Mouse (Mus musculus) liver, embryonic 13.5 days (tissue): ENCODE measurements around the gene Slc7a14. TPM values are rescaled to one million over a fixed set of nuclear protein-coding genes. Genes with fewer than 3 reads are reported as not detected.

Experiments
- ATAC-seq: fragments of 200-750 bp; cut with Nextera tagmentation; 2 replicates; pipeline ENCODE4 v1.8.0; 2017; ENCODE audit warnings: low read depth, mild to moderate bottlenecking, moderate number of reproducible peaks, moderate library complexity
- DNase-seq: peaks from one replicate; pipeline ENCODE4 v3.0.0; 2022
- H3K27ac ChIP-seq: fragments of 300-500 bp; sonication (generic); 2 replicates; pipeline ENCODE4 v1.5.1; 2015; ENCODE audit warnings: moderate library complexity, mild to moderate bottlenecking, inconsistent platforms
- H3K27me3 ChIP-seq: fragments of 300-500 bp; sonication (generic); 2 replicates; pipeline ENCODE4 v1.6.1; 2015; ENCODE audit warnings: mild to moderate bottlenecking, inconsistent platforms
- H3K36me3 ChIP-seq: fragments of 300-500 bp; sonication (generic); 2 replicates; pipeline ENCODE4 v1.6.1; 2015; ENCODE audit warnings: mild to moderate bottlenecking, inconsistent platforms
- H3K4me1 ChIP-seq: fragments of 300-500 bp; sonication (generic); replicated peaks from 2 replicates; pipeline ENCODE4 v1.6.1; 2015; ENCODE audit warnings: inconsistent platforms
- H3K4me2 ChIP-seq: fragments of 300-500 bp; sonication (generic); 2 replicates; pipeline ENCODE4 v1.6.1; 2015; ENCODE audit warnings: inconsistent platforms, mild to moderate bottlenecking, moderate library complexity
- H3K4me3 ChIP-seq: fragments of 300-500 bp; sonication (generic); replicated peaks from 2 replicates; pipeline ENCODE4 v1.5.1; 2015; ENCODE audit warnings: mild to moderate bottlenecking, inconsistent platforms
- H3K9ac ChIP-seq: fragments of 300-500 bp; sonication (generic); 2 replicates; pipeline ENCODE4 v1.6.1; 2015; ENCODE audit warnings: mild to moderate bottlenecking, inconsistent platforms
- H3K9me3 ChIP-seq: fragments of 300-500 bp; sonication (generic); replicated peaks from 2 replicates; pipeline ENCODE4 v1.6.1; 2016; ENCODE audit warnings: inconsistent platforms
- whole genome bisulfite sequencing: fragments of 180-500 bp; shearing (Covaris S2); methylation state at CpG from one replicate; pipeline ENCODE4 v1.1.7; 2015; ENCODE audit not compliant: insufficient replicate concordance; 5-methylcytosine and 5-hydroxymethylcytosine counted together
- polyA plus RNA-seq: library from polyadenylated mRNA; unstranded; fragments of >200 nt; fragmentation: Nextera tagmentation; extraction: Ambion mirVana; gene quantifications from 2 replicates; pipeline ENCODE4 v1.2.1, GENCODE M21; 2015

The Slc7a14 gene
- polyA plus RNA-seq: 0.06 TPM in 2 replicates

- H3K27me3 ChIP-seq: peaks cover 32% of the 10 kb centered on the region
- no peak for ATAC-seq
- H3K4me1 ChIP-seq: no peaks in the 10 kb centered on the region
- no peak within 1 kb of the TSS for H3K27ac ChIP-seq
- no peak for DNase-seq
- H3K9me3 ChIP-seq: no peaks in the 10 kb centered on the region
- H3K36me3 ChIP-seq: no peaks in the 10 kb centered on the region
- H3K4me3 ChIP-seq: no peak within 1 kb of the TSS
- H3K4me2 ChIP-seq: no peak within 1 kb of the TSS
- H3K9ac ChIP-seq: no peak within 1 kb of the TSS
- 4% methylated on average over 30 of the region's 38 CpGs for WGBS
Measured at GRCm38 (mm10) chr3:31309934-31310787, at the start of gene Slc7a14. Gene Slc7a14, minus strand, starts transcription at chr3:31310378.

DNA sequence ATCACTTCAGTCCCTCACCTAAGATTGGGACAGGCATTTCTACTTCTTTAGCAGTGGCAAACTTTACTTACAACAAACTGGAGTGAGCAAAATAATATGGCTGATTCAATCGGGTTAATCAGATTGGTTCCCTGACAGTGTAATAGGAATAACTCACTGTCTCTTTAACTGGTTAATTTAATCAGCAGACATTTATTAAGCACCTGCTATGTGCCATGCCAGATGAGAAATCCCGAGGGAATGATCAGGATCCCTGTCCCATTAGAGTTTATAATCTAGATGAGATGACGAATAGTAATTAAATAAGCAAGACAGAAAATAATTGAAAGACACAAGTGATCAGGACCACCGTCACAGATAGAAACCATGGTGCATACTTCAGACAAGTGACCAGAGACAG lies 36.4 kb upstream of the Slc7a14 start:
- Histone ChIP-seq H3K9ac (no peak overlapping the region), H3K4me3 (no peak overlapping the region), H3K9me3 (no peaks in the 10 kb centered on the region), H3K36me3 (no peaks in the 10 kb centered on the region), H3K27ac (no peak overlapping the region), H3K4me1 (no peaks in the 10 kb centered on the region), H3K27me3 (no peaks in the 10 kb centered on the region), H3K4me2 (no peak overlapping the region)
- ATAC-seq (no peak), DNase-seq (no peak)
- 60% methylated on average over 4 of the region's 4 CpGs for WGBS

GRCm38 (mm10) chr3:31345766-31346165 lies 35.6 kb upstream of the Slc7a14 start:
- Histone ChIP-seq H3K4me2 (no peak overlapping the region), H3K9me3 (no peaks in the 10 kb centered on the region), H3K4me3 (no peak overlapping the region), H3K27me3 (no peaks in the 10 kb centered on the region), H3K4me1 (no peaks in the 10 kb centered on the region), H3K27ac (no peak overlapping the region), H3K9ac (no peak overlapping the region), H3K36me3 (no peaks in the 10 kb centered on the region)
- DNase-seq (no peak), ATAC-seq (no peak)
- 35% methylated on average over 4 of the region's 4 CpGs for WGBS

GRCm38 (mm10) chr3:31339236-31339635 lies 29.1 kb upstream of the Slc7a14 start:
- Histone ChIP-seq H3K27me3 (no peaks in the 10 kb centered on the region), H3K4me3 (no peak overlapping the region), H3K36me3 (no peaks in the 10 kb centered on the region), H3K4me1 (no peaks in the 10 kb centered on the region), H3K4me2 (no peak overlapping the region), H3K27ac (no peak overlapping the region), H3K9ac (no peak overlapping the region), H3K9me3 (no peaks in the 10 kb centered on the region)
- WGBS: 29% methylated on average over 3 of the region's 3 CpGs
- no peak for ATAC-seq
- no peak for DNase-seq

DNA sequence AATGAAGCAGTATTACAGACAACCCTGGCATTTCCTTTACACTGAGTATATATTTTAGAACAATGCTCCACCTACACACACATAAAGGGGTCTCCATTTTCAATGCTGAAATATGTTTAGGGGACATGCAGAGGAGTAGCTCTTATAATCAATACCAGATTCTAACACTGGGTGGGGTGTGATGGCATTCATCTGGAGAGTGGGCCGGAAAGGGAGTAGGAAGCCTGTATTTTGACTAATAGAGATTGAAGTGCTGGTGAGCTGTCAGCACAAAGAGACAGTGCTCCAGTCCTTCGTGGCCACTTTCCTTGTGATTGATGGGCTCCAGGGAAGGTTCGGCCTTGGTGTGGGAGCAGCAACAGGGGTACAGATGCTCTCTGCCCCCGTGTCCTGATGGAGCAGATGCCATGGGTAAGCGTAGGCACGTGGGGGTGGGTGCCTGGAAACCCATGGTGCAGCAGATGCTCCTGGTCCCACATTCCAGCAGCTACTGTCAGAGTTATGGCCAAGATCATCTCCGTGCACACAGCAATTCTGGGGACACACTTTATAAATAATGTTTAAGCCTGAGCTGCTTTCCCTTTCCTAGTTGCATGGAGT lies 18.2 kb upstream of the Slc7a14 start:
- H3K27ac ChIP-seq: no peak overlapping the region
- ATAC-seq (no peak), DNase-seq (no peak)
- no peak overlapping the region for H3K4me2 ChIP-seq
- no peak overlapping the region for H3K4me3 ChIP-seq
- 63% methylated on average over 7 of the region's 7 CpGs for WGBS
- H3K9me3 ChIP-seq: no peaks in the 10 kb centered on the region
- H3K9ac ChIP-seq: no peak overlapping the region
- no peaks in the 10 kb centered on the region for H3K4me1 ChIP-seq
- H3K36me3 ChIP-seq: no peaks in the 10 kb centered on the region
- no peaks in the 10 kb centered on the region for H3K27me3 ChIP-seq

DNA sequence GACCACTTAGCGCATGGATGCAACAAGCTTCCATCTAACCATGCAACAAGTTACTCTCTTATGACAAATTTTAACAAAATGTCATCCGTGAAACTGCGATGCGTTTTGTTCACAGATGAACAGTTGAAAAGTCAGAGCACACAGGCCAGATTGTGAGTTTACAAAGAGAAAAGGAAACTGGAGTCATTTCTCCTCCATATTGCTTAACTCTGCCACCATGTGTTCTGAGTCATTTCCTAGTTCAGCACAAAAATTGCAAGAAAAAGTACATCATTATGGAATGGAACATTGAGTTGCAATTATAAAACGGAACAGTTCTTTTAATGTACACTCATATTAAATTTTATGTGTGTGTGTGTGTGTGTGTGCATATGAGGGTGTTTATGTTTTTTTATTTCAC lies 17.6 kb upstream of the Slc7a14 start:
- ATAC-seq: no peak
- Histone ChIP-seq H3K4me3 (no peak overlapping the region), H3K9me3 (no peaks in the 10 kb centered on the region), H3K27ac (no peak overlapping the region), H3K4me1 (no peaks in the 10 kb centered on the region), H3K36me3 (no peaks in the 10 kb centered on the region), H3K9ac (no peak overlapping the region), H3K4me2 (no peak overlapping the region), H3K27me3 (no peaks in the 10 kb centered on the region)
- WGBS: 77% methylated on average over 5 of the region's 5 CpGs
- no peak for DNase-seq

GRCm38 (mm10) chr3:31324231-31324654 lies 14.1 kb upstream of the Slc7a14 start:
- Histone ChIP-seq H3K9ac (no peak overlapping the region), H3K36me3 (no peaks in the 10 kb centered on the region), H3K27me3 (no peaks in the 10 kb centered on the region), H3K27ac (no peak overlapping the region), H3K4me2 (no peak overlapping the region), H3K4me1 (no peaks in the 10 kb centered on the region), H3K4me3 (no peak overlapping the region), H3K9me3 (no peaks in the 10 kb centered on the region)
- 53% methylated on average over 3 of the region's 3 CpGs for WGBS
- DNase-seq: no peak
- no peak for ATAC-seq

- H3K27ac ChIP-seq: no peak overlapping the region
- H3K9me3 ChIP-seq: no peaks in the 10 kb centered on the region
- ATAC-seq (no peak), DNase-seq (no peak)
- no peak overlapping the region for H3K4me2 ChIP-seq
- H3K4me3 ChIP-seq: no peak overlapping the region
- H3K9ac ChIP-seq: no peak overlapping the region
- H3K27me3 ChIP-seq: peaks cover 32% of the 10 kb centered on the region
- H3K36me3 ChIP-seq: no peaks in the 10 kb centered on the region
- WGBS: 5% methylated on average over 36 of the region's 36 CpGs
- no peaks in the 10 kb centered on the region for H3K4me1 ChIP-seq
Measured at GRCm38 (mm10) chr3:31309371-31309933, 726 bp downstream of the Slc7a14 start.

- no peak overlapping the region for H3K9ac ChIP-seq
- H3K9me3 ChIP-seq: no peaks in the 10 kb centered on the region
- 4% methylated on average over 14 of the region's 14 CpGs for WGBS
- no peak for ATAC-seq
- no peak overlapping the region for H3K27ac ChIP-seq
- no peaks in the 10 kb centered on the region for H3K4me1 ChIP-seq
- no peaks in the 10 kb centered on the region for H3K36me3 ChIP-seq
- H3K27me3 ChIP-seq: peaks cover 32% of the 10 kb centered on the region
- H3K4me2 ChIP-seq: no peak overlapping the region
- no peak overlapping the region for H3K4me3 ChIP-seq
- no peak for DNase-seq
Measured at GRCm38 (mm10) chr3:31308906-31309305, 1.3 kb downstream of the Slc7a14 start.

DNA sequence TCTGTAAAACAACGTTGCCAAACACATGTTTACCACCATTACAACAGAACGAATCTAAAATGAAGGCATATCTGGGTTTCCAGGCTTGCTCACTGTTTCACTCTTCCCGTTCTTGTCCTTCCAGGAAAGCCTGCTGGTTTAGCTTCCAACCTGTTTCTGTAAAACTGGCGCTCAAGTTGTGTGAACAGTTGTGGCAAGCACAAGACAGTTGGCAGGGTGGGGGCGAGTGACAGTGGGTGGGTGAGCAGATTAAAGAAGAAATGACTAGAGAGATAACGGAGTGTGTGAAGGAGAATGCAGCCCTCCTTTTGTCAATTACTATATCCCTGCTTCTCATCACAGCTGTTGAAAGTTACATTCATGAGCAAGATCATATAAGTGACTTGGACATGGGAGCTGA lies 2.2 kb downstream of the Slc7a14 start:
- H3K4me1 ChIP-seq: no peaks in the 10 kb centered on the region
- 62% methylated on average over 6 of the region's 6 CpGs for WGBS
- H3K27ac ChIP-seq: no peak overlapping the region
- H3K9ac ChIP-seq: no peak overlapping the region
- no peaks in the 10 kb centered on the region for H3K9me3 ChIP-seq
- peaks cover 32% of the 10 kb centered on the region for H3K27me3 ChIP-seq
- H3K4me3 ChIP-seq: no peak overlapping the region
- no peak for ATAC-seq
- DNase-seq: no peak
- H3K36me3 ChIP-seq: no peaks in the 10 kb centered on the region
- H3K4me2 ChIP-seq: no peak overlapping the region

DNA sequence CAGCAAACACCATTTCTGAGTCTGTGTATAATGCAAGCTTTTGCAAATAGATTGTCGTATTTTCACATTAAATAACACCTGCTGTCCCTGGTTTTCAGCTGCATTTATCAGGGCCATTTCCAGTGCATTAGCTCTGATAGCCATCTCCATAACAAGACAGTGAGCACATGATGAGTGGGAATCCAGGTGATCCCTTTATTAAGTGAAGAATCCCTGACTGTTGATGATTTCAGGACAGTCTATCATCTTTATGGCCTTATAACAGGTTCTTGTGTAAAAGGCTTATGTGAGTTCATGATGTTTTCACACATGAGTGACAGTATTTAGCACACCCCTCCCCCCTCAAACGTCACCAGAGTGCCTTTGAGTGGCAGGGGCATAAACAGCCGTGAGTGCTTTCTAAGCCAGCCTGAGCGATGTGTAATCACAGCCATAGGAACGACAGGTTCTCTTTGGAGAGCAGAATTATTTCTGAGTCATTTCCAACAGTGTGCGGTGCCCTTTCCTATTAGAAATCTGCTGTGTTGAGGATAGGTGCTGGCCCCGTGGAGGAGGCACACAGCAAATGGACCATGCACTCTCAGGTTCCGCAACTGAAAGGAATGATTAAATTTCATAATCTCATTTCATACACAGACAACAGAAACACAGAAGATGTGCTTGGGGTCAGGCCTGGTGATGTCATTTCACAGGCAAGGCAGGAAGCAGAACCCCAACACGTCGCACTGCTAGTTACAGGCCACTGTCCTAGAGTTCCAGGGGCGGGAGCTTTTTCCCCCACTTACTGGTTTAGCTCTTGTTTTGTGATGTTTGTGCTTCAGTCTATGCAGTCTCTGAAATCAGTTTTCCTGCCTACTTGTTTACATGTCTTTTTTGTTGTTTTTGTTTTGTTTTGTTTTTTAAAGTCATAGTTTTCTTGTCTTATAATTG lies 18.2 kb downstream of the Slc7a14 start:
- H3K27me3 ChIP-seq: no peaks in the 10 kb centered on the region
- H3K4me1 ChIP-seq: no peaks in the 10 kb centered on the region
- H3K4me2 ChIP-seq: no peak overlapping the region
- DNase-seq: no peak
- H3K9ac ChIP-seq: no peak overlapping the region
- H3K9me3 ChIP-seq: no peaks in the 10 kb centered on the region
- ATAC-seq: no peak
- H3K36me3 ChIP-seq: no peaks in the 10 kb centered on the region
- WGBS: 56% methylated on average over 11 of the region's 11 CpGs
- H3K27ac ChIP-seq: no peak overlapping the region
- no peak overlapping the region for H3K4me3 ChIP-seq
